Mouse (Mus musculus): ENCODE results near the gene Tmem140. TPM values are rescaled to one million over a fixed set of nuclear protein-coding genes. Genes with fewer than 3 reads are reported as not detected.
A peak's percentile ranks its signal among the peaks of the same experiment; 100 is the strongest.

The Tmem140 gene
- polyA plus RNA-seq, 1 experiment from 2014 or later: 0.62 TPM

GRCm38 (mm10) chr6:34879911-34880475 is 17.0 kb downstream of the Tmem140 start:
- ATAC-seq (replicated peaks; ENCODE audit: insufficient number of reproducible peaks, low FRiP score, low TSS enrichment): no peak
- no peaks in the 10 kb centered on the region for H3K27me3 ChIP-seq (ENCODE audit: control insufficient read depth, insufficient read depth, low read length)
- H3K4me3 ChIP-seq (ENCODE audit: low read depth, low read length): no peak overlapping the region
- no peaks in the 10 kb centered on the region for H3K9me3 ChIP-seq (replicated peaks; ENCODE audit: control insufficient read depth, low read length)
- no peak overlapping the region for H3K27ac ChIP-seq (ENCODE audit: low read depth, low read length)
- H3K9ac ChIP-seq (ENCODE audit: low read depth, low read length): no peak overlapping the region
- H3K4me2 ChIP-seq: no peak overlapping the region
- peaks cover 15% of the 10 kb centered on the region for H3K36me3 ChIP-seq (ENCODE audit: control insufficient read depth, insufficient read depth, low read length)
- WGBS (ENCODE audit: insufficient replicate concordance): 63% methylated on average over 6 of the region's 6 CpGs
- peaks cover 30% of the 10 kb centered on the region for H3K4me1 ChIP-seq (ENCODE audit: control insufficient read depth, insufficient read depth, low read length)

DNA sequence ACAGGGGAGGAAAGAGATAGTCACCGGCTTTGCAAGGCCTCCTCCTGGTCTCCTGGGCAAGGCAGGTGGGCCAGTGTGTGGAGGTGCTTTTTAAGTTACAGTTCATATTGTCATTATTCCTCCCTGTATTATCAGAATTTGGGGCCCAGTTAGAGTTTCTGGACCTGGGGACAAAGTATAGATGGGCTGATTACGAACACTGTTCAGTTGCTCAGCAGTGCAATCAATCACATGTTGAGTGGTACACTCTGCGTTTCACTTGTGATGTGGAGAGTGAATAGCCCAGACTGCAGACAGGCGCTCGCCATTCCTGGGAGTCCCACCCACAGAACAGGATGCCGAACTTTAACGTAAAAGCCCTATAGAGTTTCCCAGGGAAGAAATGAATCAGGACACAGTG is 21.8 kb downstream of the Tmem140 start:
- H3K4me1 ChIP-seq (ENCODE audit: control insufficient read depth, insufficient read depth, low read length): peaks cover 11% of the 10 kb centered on the region

GRCm38 (mm10) chr6:34887131-34887850 is 24.3 kb downstream of the Tmem140 start:
- Histone ChIP-seq H3K27ac (ENCODE audit: low read depth, low read length) (peak overlapping the region; percentile 37; the same call in 1 of the 2 replicates), H3K9me3 (replicated peaks; ENCODE audit: control insufficient read depth, low read length) (no peaks in the 10 kb centered on the region), H3K4me1 (ENCODE audit: control insufficient read depth, insufficient read depth, low read length) (peaks cover 13% of the 10 kb centered on the region), H3K4me2 (no peak overlapping the region), H3K4me3 (ENCODE audit: low read depth, low read length) (no peak overlapping the region), H3K27me3 (ENCODE audit: control insufficient read depth, insufficient read depth, low read length) (no peaks in the 10 kb centered on the region), H3K36me3 (ENCODE audit: control insufficient read depth, insufficient read depth, low read length) (peaks cover 31% of the 10 kb centered on the region), H3K9ac (ENCODE audit: low read depth, low read length) (no peak overlapping the region)
- no peak for ATAC-seq (replicated peaks; ENCODE audit: insufficient number of reproducible peaks, low FRiP score, low TSS enrichment)
- WGBS (ENCODE audit: insufficient replicate concordance): 71% methylated on average over 6 of the region's 6 CpGs

More for the DNA sequence above, 21.8 kb downstream of the Tmem140 start:
- H3K9ac ChIP-seq (ENCODE audit: low read depth, low read length): no peak overlapping the region
- H3K9me3 ChIP-seq (replicated peaks; ENCODE audit: control insufficient read depth, low read length): no peaks in the 10 kb centered on the region
- no peak overlapping the region for H3K27ac ChIP-seq (ENCODE audit: low read depth, low read length)
- H3K27me3 ChIP-seq (ENCODE audit: control insufficient read depth, insufficient read depth, low read length): no peaks in the 10 kb centered on the region
- ATAC-seq (replicated peaks; ENCODE audit: insufficient number of reproducible peaks, low FRiP score, low TSS enrichment): no peak
- 82% methylated on average over 7 of the region's 7 CpGs for WGBS (ENCODE audit: insufficient replicate concordance)
- no peak overlapping the region for H3K4me3 ChIP-seq (ENCODE audit: low read depth, low read length)
- no peak overlapping the region for H3K4me2 ChIP-seq
- peaks cover 20% of the 10 kb centered on the region for H3K36me3 ChIP-seq (ENCODE audit: control insufficient read depth, insufficient read depth, low read length)

- H3K27me3 ChIP-seq (ENCODE audit: control insufficient read depth, insufficient read depth, low read length): no peaks in the 10 kb centered on the region
- H3K36me3 ChIP-seq (ENCODE audit: control insufficient read depth, insufficient read depth, low read length): peaks cover 35% of the 10 kb centered on the region
- no peak overlapping the region for H3K4me3 ChIP-seq (ENCODE audit: low read depth, low read length)
- peaks cover 13% of the 10 kb centered on the region for H3K4me1 ChIP-seq (ENCODE audit: control insufficient read depth, insufficient read depth, low read length)
- H3K4me2 ChIP-seq: no peak overlapping the region
- no peak overlapping the region for H3K9ac ChIP-seq (ENCODE audit: low read depth, low read length)
- H3K9me3 ChIP-seq (replicated peaks; ENCODE audit: control insufficient read depth, low read length): no peaks in the 10 kb centered on the region
- 71% methylated on average over 4 of the region's 4 CpGs for WGBS (ENCODE audit: insufficient replicate concordance)
- no peak overlapping the region for H3K27ac ChIP-seq (ENCODE audit: low read depth, low read length)
- ATAC-seq (replicated peaks; ENCODE audit: insufficient number of reproducible peaks, low FRiP score, low TSS enrichment): no peak
Measured at GRCm38 (mm10) chr6:34889185-34889584, 26.2 kb downstream of the Tmem140 start.

- WGBS (ENCODE audit: insufficient replicate concordance): 87% methylated on average over 7 of the region's 7 CpGs
- Histone ChIP-seq H3K9ac (ENCODE audit: low read depth, low read length) (no peak overlapping the region), H3K4me1 (ENCODE audit: control insufficient read depth, insufficient read depth, low read length) (peaks cover 19% of the 10 kb centered on the region), H3K4me2 (no peak overlapping the region), H3K27me3 (ENCODE audit: control insufficient read depth, insufficient read depth, low read length) (no peaks in the 10 kb centered on the region), H3K4me3 (ENCODE audit: low read depth, low read length) (no peak overlapping the region), H3K9me3 (replicated peaks; ENCODE audit: control insufficient read depth, low read length) (no peaks in the 10 kb centered on the region), H3K27ac (ENCODE audit: low read depth, low read length) (no peak overlapping the region), H3K36me3 (ENCODE audit: control insufficient read depth, insufficient read depth, low read length) (peaks cover 39% of the 10 kb centered on the region)
- ATAC-seq (replicated peaks; ENCODE audit: insufficient number of reproducible peaks, low FRiP score, low TSS enrichment): no peak
Measured at GRCm38 (mm10) chr6:34895569-34895968, 32.6 kb downstream of the Tmem140 start.

- Histone ChIP-seq H3K36me3 (ENCODE audit: control insufficient read depth, insufficient read depth, low read length) (peaks cover 35% of the 10 kb centered on the region), H3K27ac (ENCODE audit: low read depth, low read length) (no peak overlapping the region), H3K9ac (ENCODE audit: low read depth, low read length) (no peak overlapping the region), H3K27me3 (ENCODE audit: control insufficient read depth, insufficient read depth, low read length) (no peaks in the 10 kb centered on the region), H3K9me3 (replicated peaks; ENCODE audit: control insufficient read depth, low read length) (no peaks in the 10 kb centered on the region), H3K4me3 (ENCODE audit: low read depth, low read length) (no peak overlapping the region), H3K4me1 (ENCODE audit: control insufficient read depth, insufficient read depth, low read length) (peaks cover 17% of the 10 kb centered on the region), H3K4me2 (no peak overlapping the region)
- WGBS (ENCODE audit: insufficient replicate concordance): 56% methylated on average over 16 of the region's 16 CpGs
- no peak for ATAC-seq (replicated peaks; ENCODE audit: insufficient number of reproducible peaks, low FRiP score, low TSS enrichment)
Measured at GRCm38 (mm10) chr6:34896168-34896780, 33.3 kb downstream of the Tmem140 start.

- 63% methylated on average over 2 of the region's 2 CpGs for WGBS (ENCODE audit: insufficient replicate concordance)
- no peak overlapping the region for H3K4me2 ChIP-seq
- H3K4me3 ChIP-seq (ENCODE audit: low read depth, low read length): no peak overlapping the region
- H3K36me3 ChIP-seq (ENCODE audit: control insufficient read depth, insufficient read depth, low read length): peaks cover 18% of the 10 kb centered on the region
- H3K27ac ChIP-seq (ENCODE audit: low read depth, low read length): no peak overlapping the region
- H3K9me3 ChIP-seq (replicated peaks; ENCODE audit: control insufficient read depth, low read length): no peaks in the 10 kb centered on the region
- 0 out of 2 replicates have a peak, but pooled peaks have one; percentile 40 for ATAC-seq (replicated peaks; ENCODE audit: insufficient number of reproducible peaks, low FRiP score, low TSS enrichment)
- H3K4me1 ChIP-seq (ENCODE audit: control insufficient read depth, insufficient read depth, low read length): peaks cover 41% of the 10 kb centered on the region
- no peaks in the 10 kb centered on the region for H3K27me3 ChIP-seq (ENCODE audit: control insufficient read depth, insufficient read depth, low read length)
- no peak overlapping the region for H3K9ac ChIP-seq (ENCODE audit: low read depth, low read length)
Measured at GRCm38 (mm10) chr6:34899127-34899526, 36.2 kb downstream of the Tmem140 start.

DNA sequence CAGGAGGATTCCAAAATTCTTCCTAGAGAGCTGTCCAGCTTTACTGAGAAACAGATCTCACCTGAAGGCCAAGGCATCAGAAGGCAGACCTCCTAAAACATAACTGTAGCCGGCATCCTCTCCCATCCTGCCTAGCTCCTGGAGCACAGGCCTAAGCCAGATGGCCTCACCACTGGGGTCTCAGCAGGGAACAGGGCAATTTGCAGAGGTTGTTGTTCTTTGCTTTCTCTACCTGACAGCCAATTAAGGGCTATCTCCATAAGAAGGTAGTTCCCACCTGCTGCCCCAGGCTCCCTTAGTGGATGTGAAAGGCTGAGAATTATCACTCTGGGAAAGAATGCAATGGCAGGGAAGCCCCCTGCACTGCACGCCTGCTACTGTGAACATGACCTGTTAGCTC is 38.0 kb downstream of the Tmem140 start:
- peaks cover 46% of the 10 kb centered on the region for H3K4me1 ChIP-seq (ENCODE audit: control insufficient read depth, insufficient read depth, low read length)
- H3K9me3 ChIP-seq (replicated peaks; ENCODE audit: control insufficient read depth, low read length): no peaks in the 10 kb centered on the region
- H3K9ac ChIP-seq (ENCODE audit: low read depth, low read length): no peak overlapping the region
- H3K4me2 ChIP-seq: no peak overlapping the region
- no peak for ATAC-seq (replicated peaks; ENCODE audit: insufficient number of reproducible peaks, low FRiP score, low TSS enrichment)
- H3K36me3 ChIP-seq (ENCODE audit: control insufficient read depth, insufficient read depth, low read length): peaks cover 7% of the 10 kb centered on the region
- WGBS (ENCODE audit: insufficient replicate concordance): 67% methylated on average over 2 of the region's 2 CpGs
- H3K27ac ChIP-seq (ENCODE audit: low read depth, low read length): no peak overlapping the region
- no peak overlapping the region for H3K4me3 ChIP-seq (ENCODE audit: low read depth, low read length)
- no peaks in the 10 kb centered on the region for H3K27me3 ChIP-seq (ENCODE audit: control insufficient read depth, insufficient read depth, low read length)

Measured in heart, embryonic 11.5 days (tissue).